Mouse (Mus musculus) erythroblast, adult 5-6 weeks (primary cell): ENCODE data around the gene Mphosph10. TPM values are rescaled to one million over a fixed set of nuclear protein-coding genes. Genes with fewer than 3 reads are reported as not detected.

Experiments used
- ATAC-seq: replicated peaks from 2 replicates; pipeline ENCODE4 v1.8.0; 2016; ENCODE audit warnings: moderate number of reproducible peaks, mild to moderate bottlenecking, moderate TSS enrichment, inconsistent platforms; ENCODE audit not compliant: poor library complexity, low FRiP score, severe bottlenecking
- total RNA-seq, 2 experiments: library from RNA; stranded (forward) in 1 of 2; stranded (reverse) in 1 of 2; fragments of 150-400 nt in 1 of 2; fragments of 200-764, 138-1000 nt in 1 of 2; gene quantifications; 2 replicates each; pipeline versions ENCODE4 v1.2.3 to v1.2.4; 2015 to 2017; ENCODE audit warnings: low replicate concordance in 2 of 2

Gene Mphosph10
- total RNA-seq (2015; ENCODE audit: low replicate concordance) (22.1 and 23.2 TPM in 2 replicates), total RNA-seq (2017; ENCODE audit: low replicate concordance) (20.4 and 24.9 TPM in 2 replicates)

GRCm38 (mm10) chr7:64392122-64392818, at the start of gene Mphosph10, which contains the start of gene Mcee:
TSS of gene Mphosph10 (minus strand) at chr7:64392268.
TSS of gene Mcee (plus strand) at chr7:64392607.
- peak; percentile 96 for ATAC-seq

GRCm38 (mm10) chr7:64440519-64440918, 48.5 kb upstream of the Mphosph10 start:
- no peak for ATAC-seq

DNA sequence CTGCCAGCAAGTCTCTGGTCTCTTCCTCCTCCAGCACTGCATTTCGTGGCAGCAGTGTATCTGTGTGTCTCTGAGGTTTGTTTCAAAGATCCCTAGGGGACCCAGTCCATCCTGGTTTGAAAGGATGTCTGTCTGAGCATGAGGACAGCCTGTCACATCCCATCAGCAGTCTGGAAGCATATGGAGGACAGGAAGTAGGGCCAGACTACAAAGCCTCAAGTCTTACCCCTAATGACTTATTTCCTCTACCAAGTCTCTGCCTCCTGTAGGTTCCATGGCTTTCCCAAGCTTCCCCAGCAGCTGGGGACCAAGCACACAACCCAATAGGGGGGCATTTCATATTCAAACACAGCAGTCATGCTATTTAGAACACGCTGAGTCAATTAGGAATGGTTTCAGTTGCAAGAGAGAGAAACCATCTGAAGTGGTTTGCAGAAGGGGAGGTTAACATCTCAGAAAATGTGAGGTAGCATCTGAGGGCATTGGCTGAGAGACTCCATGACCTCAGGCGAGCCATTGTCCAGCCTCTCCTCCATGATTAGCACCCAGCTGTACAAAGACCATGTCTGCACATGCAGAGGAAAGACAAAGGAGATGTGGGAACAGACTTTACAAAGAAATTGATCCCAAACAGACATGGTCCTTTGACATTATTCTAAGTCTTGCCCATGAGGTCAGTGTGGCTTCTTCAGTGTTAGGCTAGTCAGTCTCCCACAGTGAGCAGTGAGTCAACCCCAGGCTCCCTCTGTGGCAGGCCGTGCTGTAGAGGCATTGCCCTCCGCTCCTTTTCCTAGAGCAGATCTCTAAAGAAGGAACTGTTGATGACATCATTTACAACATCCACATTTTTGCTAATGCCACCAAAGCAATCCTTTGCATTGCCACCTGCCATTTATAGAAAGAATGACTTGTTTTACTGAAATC, 47.8 kb upstream of the Mphosph10 start:
- ATAC-seq, result no peak

- no peak for ATAC-seq
Observed at GRCm38 (mm10) chr7:64424861-64425260, 32.8 kb upstream of the Mphosph10 start.

DNA sequence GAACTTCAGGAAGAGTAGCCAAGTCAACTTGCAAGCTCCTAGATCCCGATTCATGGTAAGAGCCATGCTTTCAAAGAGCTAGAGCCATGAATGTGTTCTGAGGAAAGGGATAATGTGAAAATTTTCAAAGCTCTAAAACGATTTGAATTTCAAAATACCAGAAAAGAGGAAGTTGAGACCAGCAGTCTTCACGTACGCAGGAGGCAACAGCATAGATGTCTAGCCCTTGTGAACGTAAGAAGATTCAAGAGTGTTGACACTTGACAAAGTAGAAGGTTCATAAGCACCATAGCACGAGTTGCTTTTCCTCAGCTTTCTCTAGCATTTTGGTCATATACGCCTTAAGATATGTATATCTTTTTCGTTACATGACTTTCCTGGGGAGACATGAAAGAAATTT, 11.9 kb upstream of the Mphosph10 start:
- ATAC-seq, result no peak

- no peak for ATAC-seq
Observed at GRCm38 (mm10) chr7:64402452-64402851, 10.4 kb upstream of the Mphosph10 start.

DNA sequence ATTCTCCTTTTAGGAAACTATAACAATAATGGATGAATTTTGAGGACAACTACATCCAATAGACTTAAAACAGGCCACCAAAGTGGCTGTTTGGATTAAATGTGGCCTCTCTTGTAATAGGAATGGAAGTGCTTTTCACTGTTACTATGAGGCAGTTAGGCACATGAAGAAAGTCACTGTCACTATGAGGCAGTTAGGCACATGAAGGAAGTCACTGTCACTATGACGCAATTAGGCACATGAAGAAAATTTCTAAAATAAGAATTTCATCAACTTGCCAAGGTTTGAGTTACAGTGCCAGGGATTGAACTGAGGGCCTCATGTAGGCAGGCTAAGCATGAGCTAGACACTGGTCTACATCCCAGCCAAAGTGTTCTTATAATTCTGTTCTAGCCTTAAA, 8.7 kb upstream of the Mphosph10 start:
- ATAC-seq, result no peak

- ATAC-seq, result no peak
Observed at GRCm38 (mm10) chr7:64392819-64393151, 717 bp upstream of the Mphosph10 start.

GRCm38 (mm10) chr7:64391479-64391878, 589 bp downstream of the Mphosph10 start:
- 0 out of 2 replicates have a peak, but pooled peaks have one; percentile 0 for ATAC-seq

DNA sequence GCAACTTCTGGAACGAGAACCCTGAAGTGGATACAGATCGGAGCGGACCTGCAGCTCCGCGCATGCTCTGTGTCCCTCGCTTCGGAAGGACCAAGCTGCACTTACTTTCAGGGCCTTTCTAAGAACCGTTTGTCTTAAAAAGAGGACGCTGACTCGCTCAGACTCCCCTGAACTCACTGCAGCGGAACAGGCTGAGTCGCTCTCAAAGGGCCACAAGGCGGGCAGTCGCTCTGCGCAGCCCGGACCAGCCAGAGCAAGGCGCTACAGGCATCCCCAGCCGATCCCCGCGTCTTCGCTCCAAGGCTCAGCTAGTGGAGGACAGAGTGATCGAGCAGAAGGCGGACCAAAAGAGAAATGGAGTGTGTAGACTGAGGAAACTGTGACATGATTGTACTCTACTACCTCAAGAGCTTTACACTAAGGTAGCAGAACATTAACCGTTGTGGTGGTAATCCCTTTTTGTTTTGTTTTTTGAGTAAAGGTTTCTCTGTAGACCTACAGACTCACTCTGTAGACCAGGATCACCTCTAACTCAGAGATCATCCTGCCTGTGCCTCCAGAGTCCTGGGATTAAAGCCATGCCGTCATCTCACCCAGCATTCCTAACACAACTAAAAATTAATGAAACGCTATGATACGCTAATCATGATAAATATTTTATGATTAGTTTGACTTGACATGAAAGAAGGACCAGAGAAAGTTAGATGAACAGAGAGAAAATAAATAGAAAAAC, 18.1 kb downstream of the Mphosph10 start, which contains the start of gene Fan1:
Gene Fan1, minus strand, starts transcription at position 266 of the 733 bp plus-strand sequence.
- ATAC-seq, result peak; percentile 97

DNA sequence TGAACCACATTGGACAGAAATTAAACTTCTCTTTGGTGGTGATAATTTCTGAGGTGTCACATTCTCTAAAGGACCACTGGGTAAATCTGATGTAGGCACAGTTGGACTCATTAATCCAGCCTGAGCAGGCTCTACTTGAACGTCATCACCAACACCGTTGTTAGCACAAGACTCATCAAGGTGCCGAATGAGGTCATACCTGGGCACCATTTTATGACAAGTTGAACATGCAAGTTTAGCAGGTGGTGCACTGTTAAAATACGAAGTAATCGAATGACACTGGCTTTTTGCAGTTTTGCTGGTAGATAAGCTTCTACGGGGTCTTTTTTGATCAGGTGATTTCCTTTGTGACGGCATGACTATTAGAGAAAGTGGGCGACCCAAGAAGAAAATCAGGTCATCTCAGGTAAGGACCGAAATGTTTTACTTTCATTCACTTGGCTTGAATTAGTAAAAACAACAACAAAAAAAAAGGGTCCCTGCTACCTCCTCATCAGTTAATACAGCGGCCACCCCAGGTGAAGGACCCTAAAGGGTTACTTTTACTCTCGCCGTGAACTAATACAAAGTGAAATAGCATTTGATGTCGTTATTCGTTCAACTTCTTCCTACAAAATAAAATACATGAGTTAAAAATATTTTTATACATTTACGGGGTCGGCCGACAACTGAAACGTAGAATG, 18.8 kb downstream of the Mphosph10 start:
- 0 out of 2 replicates have a peak, but pooled peaks have one; percentile 23 for ATAC-seq

DNA sequence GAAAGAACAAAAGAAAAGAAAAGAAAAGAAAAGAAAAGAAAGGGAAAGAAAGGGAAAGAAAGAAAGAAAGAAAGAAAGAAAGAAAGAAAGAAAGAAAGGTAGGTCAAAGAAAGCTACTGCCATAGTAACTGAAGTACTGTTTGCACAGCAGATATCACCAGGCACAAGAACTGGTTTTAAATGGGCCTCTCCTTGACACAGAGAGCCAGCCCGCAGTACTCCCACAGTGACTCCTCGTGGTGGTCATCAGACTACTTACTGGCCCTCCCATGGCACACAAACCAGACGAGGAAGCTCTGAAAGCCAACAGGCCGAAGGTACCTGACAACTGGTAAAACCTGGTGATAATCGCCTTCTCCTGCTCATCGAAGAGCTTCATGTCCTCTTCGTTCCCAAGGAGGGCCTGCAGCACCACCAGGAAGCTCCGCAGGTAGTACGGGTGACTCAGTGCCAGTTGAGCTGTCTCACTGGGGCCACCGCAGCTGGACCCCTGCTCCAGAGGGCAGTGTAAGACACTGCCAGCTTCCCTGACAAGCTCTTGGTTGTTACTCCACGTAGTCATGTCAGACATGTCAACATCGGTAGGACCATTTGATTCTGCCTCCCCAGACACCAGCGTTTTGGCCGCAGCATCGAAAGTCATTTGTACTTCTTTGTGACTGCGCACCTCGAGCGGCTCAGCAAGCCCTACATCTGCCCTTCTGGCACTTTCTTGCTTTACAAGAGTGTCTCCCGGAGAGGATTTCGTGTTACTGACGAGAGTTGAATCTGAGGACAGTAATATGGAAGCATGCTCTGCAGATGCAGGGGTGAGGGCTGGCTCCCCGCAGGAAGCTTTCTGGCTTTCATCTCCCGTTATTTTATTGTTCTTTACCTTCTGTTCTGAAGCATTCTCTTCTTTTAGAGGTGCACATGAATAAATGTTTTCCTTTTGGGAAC, 19.9 kb downstream of the Mphosph10 start:
- no peak for ATAC-seq

DNA sequence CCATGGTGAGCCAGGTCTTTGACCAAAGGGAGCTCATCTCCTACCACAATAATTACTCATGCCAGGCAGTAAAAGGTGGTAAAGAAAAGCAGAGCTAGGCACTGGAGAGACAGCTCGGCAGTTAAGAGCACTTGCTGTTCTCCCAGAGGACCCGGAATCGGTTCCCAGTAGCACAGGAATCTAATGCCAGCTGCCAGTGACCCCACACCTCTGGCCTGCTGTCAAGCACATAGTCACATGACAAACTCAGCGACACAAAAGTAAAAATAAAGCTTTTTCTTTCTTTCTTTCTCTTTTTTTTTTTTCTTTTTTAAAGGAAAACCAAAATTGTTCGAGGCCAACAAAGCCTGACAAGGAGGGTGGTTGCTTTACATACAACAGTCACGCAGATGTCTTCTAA, 22.2 kb downstream of the Mphosph10 start:
- no peak for ATAC-seq

GRCm38 (mm10) chr7:64365863-64366262, 26.2 kb downstream of the Mphosph10 start:
- no peak for ATAC-seq

GRCm38 (mm10) chr7:64360586-64360945, 31.5 kb downstream of the Mphosph10 start:
- no peak for ATAC-seq

- ATAC-seq, result no peak
Observed at GRCm38 (mm10) chr7:64359943-64360585, 32.0 kb downstream of the Mphosph10 start.

DNA sequence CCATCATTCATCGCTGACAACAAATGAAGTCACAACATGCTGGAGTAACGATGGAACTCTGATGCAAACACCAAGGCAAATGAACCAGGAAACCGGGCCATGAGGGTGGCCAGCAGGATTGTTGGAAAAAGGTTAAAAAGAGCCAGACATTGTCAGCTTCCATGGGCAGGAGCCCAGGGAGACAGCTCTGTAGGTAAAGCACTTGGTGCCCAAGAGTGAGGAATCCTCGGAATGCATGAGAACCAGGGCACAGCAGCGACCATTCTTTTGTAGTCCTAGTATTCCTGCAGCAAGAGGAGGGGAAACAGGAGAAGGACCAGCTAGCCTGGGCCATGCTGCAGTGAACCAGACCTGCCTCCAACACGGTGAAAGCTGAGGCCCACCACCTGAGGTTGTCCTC, 33.4 kb downstream of the Mphosph10 start:
- ATAC-seq, result no peak

DNA sequence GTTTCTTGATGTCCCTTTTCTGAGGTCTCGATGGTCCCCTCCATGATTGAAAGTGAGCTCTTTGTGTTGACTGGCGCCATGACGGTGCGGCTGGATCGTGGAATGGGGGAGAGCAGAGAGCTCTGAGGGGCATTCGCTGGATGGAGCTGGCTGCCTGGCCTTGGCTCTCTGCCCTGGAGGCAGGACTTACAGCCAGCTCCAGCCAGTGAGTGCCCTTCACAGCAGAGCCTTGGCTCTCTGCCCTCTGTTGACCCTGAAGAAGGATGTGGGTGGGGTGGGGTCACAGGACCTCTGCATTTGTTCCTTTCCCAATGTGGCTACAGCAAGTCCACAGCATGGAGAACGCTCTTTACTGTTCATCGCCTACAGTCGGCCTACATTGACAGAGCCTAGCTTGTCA, 34.7 kb downstream of the Mphosph10 start:
- ATAC-seq, result no peak
